Mouse (Mus musculus) left cerebral cortex, postnatal 4 days (tissue): ENCODE measurements around the gene Mettl26. TPM values are rescaled to one million over a fixed set of nuclear protein-coding genes. Genes with fewer than 3 reads are reported as not detected.
"Not testable (repeated sequence)": the region's sequence is repeated elsewhere in the genome, so short reads cannot be mapped to it uniquely, and the experiment has no call there.

Experiments used
- DNase-seq: peaks from one replicate; pipeline ENCODE4 v3.0.0-alpha.2; 2022
- intact Hi-C: fragments of 180-260 bp; cut with DNase I; formaldehyde crosslinking; loops from one replicate; pipeline ENCODE4 v1.15.1; 2025
- total RNA-seq, 2 experiments: library from RNA; stranded (reverse); gene quantifications; 2 replicates each; pipeline ENCODE4 v1.2.3; 2021

The Mettl26 gene
- total RNA-seq, 2 experiments from 2014 or later: 24.1 to 25.8 TPM

GRCm38 (mm10) chr17:25867836-25868600, 6.9 kb upstream of the Mettl26 start:
- intact Hi-C loops: no loop called here
- no peak for DNase-seq

DNA sequence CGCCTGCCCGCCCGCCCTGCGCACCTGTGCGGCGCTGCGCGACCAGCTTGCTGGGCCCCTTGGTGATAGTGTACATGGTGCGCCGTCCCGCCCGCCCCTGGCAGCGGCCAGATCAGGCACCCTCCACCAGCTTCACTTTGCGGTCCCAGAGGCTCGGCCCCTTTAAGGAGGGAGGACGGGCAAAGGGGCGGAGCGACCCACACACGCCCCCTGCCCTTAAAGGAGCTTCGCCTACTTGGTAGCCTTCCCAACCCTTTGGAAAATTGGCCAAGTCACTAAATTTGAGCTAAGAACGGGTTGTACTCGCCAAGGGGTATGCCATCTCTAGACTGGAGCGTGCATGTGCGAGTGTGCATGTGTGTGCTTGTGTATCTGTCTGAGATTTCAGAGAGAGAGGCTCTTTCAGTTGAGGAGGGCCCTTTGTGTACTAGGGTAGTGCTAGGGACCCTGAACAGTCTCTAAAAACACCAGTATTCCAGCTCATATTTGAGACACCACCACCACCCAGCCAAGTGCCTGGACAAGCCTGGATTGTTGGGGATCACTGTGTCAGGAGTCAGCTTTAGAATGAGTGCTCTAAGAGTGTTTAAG, 6.2 kb upstream of the Mettl26 start, which contains the start of gene Mcrip2:
Gene Mcrip2 (minus strand): TSS at position 164 of the 591 bp plus-strand sequence.
- intact Hi-C loops: no loop called here
- DNase-seq: peak; percentile 79

GRCm38 (mm10) chr17:25869498-25869897, 5.4 kb upstream of the Mettl26 start:
- intact Hi-C loops: no loop called here
- DNase-seq: no peak

- no peak for DNase-seq
- intact Hi-C loops: no loop called here
Observed at GRCm38 (mm10) chr17:25869954-25870353, 4.9 kb upstream of the Mettl26 start.

- DNase-seq, intact Hi-C loops: not testable (repeated sequence)
Observed at GRCm38 (mm10) chr17:25871566-25871965, 3.3 kb upstream of the Mettl26 start.

DNA sequence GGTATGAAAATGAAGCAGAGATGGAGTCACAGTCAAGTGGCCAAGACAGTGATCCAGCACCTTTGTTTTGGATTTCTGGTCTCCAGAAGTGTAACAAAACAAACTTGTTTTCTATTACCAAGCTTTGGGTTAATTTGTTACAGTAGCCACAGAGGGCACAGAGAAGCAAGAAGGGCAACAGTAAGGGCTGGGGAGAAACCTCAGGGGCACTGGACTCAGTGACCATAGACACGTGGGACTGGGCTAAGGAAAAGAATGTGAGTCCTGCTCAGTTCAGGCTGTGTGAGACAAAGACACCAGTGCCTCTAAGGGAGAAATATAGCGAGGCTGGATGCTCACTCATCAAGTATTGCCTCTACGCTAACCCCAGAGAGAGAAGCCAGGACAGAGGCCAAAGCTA, 2.2 kb upstream of the Mettl26 start:
- DNase-seq: no peak
- intact Hi-C loops: no loop called here

- intact Hi-C loops: no loop called here
- no peak for DNase-seq
Observed at GRCm38 (mm10) chr17:25873405-25874147, 1.3 kb upstream of the Mettl26 start.

DNA sequence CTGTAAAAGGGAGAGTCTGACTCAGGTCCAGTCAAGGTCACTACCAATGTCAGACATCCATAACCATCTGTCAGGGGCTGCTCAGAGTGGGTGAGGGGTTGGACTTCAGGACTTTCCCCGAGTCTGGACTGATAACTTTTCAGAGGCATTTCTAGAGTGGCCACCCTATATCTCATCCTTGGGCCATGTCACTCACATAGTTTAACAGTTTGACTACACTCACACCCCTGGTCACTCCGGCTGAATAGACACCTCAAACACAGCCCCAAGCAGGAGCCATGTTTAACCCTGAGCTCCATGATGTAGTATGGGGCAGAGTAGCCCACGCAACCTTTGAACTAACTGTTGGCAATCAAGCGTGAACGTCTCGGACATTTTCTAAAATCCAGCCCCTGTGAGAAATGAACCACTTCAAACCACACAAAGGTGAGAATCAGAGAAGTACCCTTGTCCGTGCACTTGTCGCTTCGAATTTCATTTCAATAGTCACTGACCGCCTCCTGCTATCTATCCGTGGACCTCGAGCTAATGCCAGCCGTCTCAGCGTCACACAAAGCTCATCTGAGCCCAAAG, 640 bp upstream of the Mettl26 start:
- intact Hi-C loops: no loop called here

DNA sequence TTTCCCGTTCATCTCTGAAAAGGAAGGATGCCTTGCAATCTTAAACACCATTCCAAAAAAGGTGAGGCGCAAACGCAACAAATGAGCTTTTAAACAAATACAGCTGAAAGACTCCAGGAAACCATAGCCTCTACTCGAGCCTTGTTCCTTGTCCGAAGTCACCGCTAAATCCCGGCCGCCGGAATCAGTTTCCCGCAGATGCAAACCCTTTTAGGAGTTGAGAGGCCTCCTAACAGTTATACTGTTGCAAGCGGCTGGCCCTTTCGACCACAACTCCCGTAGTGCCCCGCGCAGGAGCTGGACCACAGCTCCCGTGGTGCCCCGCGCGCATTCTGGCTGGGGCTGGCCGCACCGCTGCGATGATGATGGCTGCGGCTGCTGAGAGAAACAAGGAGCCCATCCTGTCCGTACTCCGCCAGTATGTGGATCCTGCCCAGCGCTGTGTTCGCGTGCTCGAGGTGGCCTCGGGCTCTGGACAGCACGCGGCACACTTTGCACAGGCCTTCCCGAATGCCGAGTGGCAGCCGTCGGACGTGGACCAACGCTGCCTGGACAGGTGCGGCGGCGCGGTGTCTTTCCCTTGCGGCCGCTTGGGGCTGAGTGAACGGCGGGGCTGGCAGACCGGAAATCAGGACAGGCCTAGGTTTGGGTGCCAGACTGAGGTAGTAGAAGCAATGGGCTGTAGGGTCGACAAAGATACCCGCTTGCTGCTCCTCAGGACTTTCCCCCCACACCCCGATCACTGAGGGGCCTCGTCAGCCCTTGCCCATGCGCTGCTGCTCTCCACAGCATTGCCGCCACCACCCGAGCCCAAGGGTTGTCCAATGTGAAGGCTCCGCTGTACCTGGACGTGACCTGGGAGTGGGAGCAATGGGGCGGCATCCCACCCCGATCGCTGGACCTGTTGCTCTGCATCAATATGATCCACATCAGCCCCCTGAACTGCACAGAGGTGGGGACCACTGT, 580 bp downstream of the Mettl26 start:
- DNase-seq: peak; percentile 93
- intact Hi-C loops: no loop called here

More for the DNA sequence above, 640 bp upstream of the Mettl26 start:
- DNase-seq: no peak

DNA sequence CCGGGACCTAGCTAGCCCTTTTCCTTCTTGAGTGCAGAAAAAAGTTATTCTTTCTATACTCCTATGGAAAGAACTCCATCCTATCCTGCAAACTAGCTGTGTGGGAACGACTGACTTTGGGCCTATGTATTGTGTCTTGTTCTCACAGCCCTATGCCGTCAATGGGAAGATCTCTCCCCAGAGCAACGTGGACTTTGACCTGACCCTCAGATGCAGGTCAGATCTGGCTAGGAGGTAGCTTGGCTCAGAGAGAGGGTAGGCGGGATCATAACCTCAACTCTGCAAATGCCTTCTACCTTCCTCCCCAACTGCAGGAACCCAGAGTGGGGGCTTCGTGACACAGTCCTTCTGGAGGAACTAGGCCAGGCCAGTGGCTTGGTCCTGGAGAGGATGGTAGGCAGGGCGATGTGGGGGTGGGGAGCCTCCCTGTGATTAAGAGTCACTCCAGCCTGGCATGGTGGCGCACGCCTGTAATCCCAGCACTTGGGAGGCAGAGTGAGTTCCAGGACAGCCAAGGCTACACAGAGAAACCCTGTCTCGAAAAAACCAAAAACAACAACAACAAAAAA, 1.6 kb downstream of the Mettl26 start:
- no peak for DNase-seq
- intact Hi-C loops: no loop called here

GRCm38 (mm10) chr17:25877025-25877424, 2.2 kb downstream of the Mettl26 start:
- DNase-seq: no peak
- intact Hi-C loops: no loop called here

DNA sequence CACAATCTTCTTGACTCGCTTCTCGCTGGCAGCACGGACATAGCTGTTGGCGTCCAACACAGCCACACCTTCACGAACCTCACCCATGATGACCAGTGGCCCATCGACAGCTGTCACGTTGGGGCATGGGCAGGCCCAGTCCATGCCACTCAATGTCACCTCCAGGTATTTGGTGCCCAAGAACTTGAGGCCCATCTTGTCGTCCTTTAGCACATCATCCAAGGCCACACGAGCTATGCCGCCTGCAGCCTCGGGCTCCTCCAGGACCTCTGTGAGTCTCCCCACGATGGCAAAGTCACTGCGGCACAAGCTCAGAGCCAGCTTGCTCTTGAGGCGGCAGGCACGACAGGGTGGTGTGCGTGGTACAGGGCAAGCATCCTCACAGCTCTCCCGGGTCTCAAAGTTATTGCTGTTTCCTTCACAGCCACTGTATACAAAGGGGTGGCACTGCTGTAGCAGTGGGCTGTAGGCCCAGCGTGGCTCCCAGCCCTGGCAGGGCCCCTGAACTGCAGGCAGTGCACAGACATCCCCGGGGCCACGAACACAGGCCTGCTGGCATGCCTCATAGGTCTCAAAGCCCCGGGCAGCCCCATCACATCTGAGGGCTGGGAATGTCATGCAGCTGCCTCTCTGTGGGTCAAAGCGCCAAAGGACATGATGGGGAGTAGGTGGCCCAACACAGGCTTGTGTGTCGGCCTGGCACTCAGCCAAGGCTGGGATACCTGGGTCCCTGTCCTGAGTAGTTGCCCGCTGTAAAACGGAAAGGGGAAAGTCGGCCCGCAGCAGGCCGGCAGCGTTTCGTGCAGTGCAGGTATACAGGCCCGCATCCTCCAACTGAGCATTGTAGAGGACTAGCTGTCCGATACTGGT, 3.1 kb downstream of the Mettl26 start:
- DNase-seq: no peak
- intact Hi-C loops: no loop called here

- intact Hi-C loops: no loop called here
Observed at GRCm38 (mm10) chr17:25878611-25879180, 3.8 kb downstream of the Mettl26 start.

DNA sequence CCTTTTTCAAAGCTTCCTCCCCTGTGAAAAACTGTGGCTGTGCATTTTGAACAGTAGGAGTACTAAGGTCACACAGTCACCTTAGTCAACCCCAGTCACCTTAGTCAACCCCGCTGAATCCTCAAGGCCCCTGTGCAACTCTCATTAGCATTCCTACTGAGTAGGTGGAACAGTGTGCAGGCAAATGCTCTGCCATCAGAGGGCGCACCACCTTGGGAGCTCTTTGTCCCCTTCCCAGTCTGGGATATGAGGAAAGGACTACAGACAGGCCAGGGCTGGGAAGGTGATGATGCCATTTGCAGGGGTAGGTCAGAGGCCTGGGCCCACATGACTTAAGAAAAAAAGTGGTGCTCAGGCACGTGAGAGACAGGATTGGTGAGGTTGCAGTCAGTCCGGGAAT, 4.4 kb downstream of the Mettl26 start:
- peak; percentile 51 for DNase-seq
- intact Hi-C loops: no loop called here

More at GRCm38 (mm10) chr17:25878611-25879180, 3.8 kb downstream of the Mettl26 start:
- no peak for DNase-seq

DNA sequence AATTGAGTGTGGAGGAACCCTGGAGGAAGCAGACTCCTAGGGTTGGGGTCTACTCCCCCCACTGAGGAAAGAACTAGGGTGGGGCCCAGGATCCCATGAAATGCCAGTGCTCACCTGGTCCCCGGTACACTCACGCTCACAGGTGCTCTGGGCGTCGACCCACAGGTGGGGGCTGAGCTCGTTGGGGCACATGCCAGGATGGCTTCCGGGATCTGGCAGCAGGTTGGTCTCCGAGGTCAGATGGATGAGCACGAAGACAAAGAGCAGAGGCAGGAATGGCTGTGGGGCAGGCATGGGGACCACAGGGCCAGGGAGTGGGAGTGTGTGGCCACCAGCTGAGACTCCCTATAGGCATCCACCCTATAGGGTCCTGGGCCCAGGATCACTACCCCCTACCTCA, 4.9 kb downstream of the Mettl26 start:
- intact Hi-C loops: no loop called here

DNA sequence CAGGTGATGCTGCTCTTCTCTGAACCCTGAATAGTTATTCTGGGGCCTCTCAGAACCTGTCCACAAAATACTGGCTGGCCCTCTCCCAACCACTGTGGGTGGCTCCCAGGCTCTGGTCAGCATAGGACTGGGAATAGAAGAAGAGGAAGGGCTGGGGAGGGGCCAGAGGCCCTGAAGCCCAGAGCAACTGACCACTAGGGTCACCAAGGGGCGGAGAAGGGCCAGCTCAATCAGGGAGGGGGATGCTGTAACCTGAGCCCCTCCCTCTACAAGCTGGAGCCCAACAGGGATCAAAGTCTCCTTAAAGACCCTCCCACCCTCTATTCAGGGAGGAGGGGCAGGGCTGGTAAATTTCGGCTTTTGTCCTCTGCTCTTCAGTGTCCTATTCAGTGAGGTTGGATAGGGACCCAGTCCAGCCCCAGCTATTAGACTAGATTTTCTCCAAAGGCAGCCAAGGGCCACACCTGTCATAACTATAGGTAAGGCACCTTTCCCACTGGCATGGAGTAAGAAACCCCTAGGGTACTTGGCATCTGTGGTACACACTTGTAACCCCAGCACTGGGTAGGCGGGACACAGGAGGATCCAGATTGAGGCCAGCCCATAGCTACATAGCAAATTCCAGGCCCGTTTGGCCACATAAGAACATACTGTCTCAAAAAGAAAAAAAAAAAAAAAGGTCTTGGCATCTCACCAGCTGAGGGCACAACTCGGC, 5.5 kb downstream of the Mettl26 start, which contains the start of gene Wfikkn1:
Gene Wfikkn1 (minus strand): TSS at position 663 of the 715 bp plus-strand sequence.
- DNase-seq: no peak
- intact Hi-C loops: no loop called here

More for the DNA sequence above, 4.9 kb downstream of the Mettl26 start:
- DNase-seq: no peak

GRCm38 (mm10) chr17:25880913-25881641, 6.2 kb downstream of the Mettl26 start:
- no peak for DNase-seq
- intact Hi-C loops: no loop called here
